Mouse (Mus musculus) erythroblast, embryonic 14.5 days (primary cell): ENCODE data around the gene Arid5a.

Experiments used
- GATA1 ChIP-seq: IDR thresholded peaks from 2 replicates; pipeline ENCODE4 v1.6.1; 2012; ENCODE audit warnings: low read length, inconsistent platforms, mixed read lengths
- TAL1 ChIP-seq: IDR thresholded peaks from 3 replicates; pipeline ENCODE4 v1.6.1; 2012; ENCODE audit warnings: low read length, inconsistent platforms, mixed read lengths

GRCm38 (mm10) chr1:36308451-36308901, 943 bp downstream of the Arid5a start:
- TF ChIP-seq GATA1 (no peak), TAL1 (no peak)
